Mouse (Mus musculus): ENCODE results near the gene Brs3.

Gene Brs3

DNA sequence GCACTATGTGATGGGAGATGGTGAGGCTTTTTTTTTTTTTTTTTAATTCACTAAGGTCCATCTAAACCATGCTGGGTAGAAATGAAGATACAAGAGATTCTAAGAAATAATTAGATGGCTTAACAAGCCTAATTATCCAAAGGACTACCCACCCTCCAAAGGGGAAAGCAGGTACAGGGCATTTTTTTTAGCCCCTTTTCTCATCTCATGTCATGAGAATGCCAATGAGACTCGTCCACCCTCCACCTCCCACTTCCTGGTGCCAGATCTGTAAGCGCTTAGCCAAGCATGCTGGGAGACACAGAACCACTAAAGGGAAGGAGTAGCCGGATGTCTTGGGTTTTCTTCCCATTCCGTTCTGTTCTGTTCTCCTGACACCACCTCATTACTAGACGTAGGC, at the start of gene Brs3:
TSS of gene Brs3 (plus strand) at position 301 of the 400 bp plus-strand sequence.
- DNase-seq (ENCODE audit: low spot score), result no peak

- no peak for DNase-seq (ENCODE audit: low spot score)
Measured at GRCm38 (mm10) chrX:57012891-57013290, 30.0 kb upstream of the Brs3 start.

DNA sequence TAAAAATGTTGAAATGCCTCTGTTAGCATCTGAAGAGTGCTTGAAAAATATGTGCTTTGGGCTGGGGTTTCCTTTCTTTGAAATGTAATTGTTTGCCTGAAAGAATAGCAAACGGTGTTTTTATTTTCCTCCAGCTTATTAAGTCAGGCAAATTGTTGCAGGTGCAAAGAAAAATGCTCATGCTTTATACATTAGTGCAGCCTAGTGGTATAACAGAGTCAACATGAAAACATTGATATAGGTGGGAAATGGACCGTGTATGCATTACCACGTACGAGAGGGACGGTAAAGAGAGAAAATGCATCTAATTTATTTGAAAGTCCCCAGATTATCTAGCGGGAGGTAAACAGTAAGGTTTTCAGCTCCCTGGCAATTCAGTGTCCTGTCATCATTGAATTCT, 995 bp downstream of the Brs3 start:
- DNase-seq (ENCODE audit: low spot score), result no peak

- no peak for DNase-seq (ENCODE audit: low spot score)
Measured at GRCm38 (mm10) chrX:57052848-57053173, 9.9 kb downstream of the Brs3 start.

GRCm38 (mm10) chrX:57053174-57053992, 10.5 kb downstream of the Brs3 start, which contains the start of gene Htatsf1:
Gene Htatsf1, plus strand, starts transcription at chrX:57053583.
- peak; percentile 74 for DNase-seq (ENCODE audit: low spot score)

- no peak for DNase-seq (ENCODE audit: low spot score)
Measured at GRCm38 (mm10) chrX:57053993-57054385, 11.1 kb downstream of the Brs3 start.

DNA sequence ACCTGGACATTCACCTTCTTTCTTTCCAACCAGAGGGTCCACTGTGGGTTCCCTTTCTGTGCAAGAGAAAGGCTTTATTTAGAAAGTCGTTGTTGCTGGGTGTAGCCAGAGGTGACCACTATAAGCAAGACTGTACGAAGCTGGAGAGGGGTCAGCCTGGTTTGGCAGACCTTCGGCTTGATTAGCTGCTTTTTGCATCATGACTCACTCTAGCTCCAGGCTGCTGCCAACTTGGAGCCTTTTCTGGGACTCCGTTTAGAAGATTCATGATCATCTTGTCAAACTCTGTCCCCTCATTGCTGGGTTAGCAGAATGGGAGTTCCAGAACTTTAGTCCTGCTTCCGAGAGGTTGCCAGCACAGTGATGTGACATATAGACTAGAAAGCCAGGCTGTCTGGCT, 38.6 kb downstream of the Brs3 start:
- no peak for DNase-seq (ENCODE audit: low spot score)

DNA sequence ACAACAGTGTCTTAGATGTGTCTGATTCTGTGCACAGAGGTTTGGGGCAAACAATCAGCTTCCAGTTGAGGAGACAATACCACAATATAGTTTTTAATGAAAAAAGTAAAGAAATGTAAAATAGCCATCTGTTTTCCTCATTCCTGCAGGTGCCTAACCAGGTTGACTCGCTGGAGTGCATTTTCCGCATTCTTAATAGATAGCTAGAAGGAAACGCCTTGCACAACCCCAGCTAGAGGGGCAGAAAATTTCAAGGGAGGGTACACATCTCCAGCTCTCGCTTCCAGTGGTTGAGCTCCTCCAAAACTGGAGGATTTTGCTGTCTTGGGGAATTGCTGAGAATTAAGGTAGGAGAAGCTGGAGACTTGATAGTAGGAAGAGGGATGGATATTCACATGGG, 44.9 kb downstream of the Brs3 start, which contains the start of gene Vgll1:
TSS of gene Vgll1 (plus strand) at position 301 of the 400 bp plus-strand sequence.
- no peak for DNase-seq (ENCODE audit: low spot score)
